Mouse (Mus musculus) hindbrain, embryonic 14.5 days (tissue): ENCODE measurements around the gene Tlk2. TPM values are rescaled to one million over a fixed set of nuclear protein-coding genes. Genes with fewer than 3 reads are reported as not detected.

Experiments
- ATAC-seq: fragments of 200-750 bp; cut with Nextera tagmentation; 2 replicates; pipeline ENCODE4 v1.8.0; 2017; ENCODE audit warnings: moderate number of reproducible peaks, mild to moderate bottlenecking, moderate TSS enrichment, moderate library complexity; ENCODE audit not compliant: low FRiP score
- DNase-seq: peaks from one replicate; pipeline ENCODE4 v3.0.0-alpha.2; 2015; ENCODE audit warnings: low spot score
- H3K27ac ChIP-seq: fragments of 300-500 bp; sonication (generic); 2 replicates; pipeline ENCODE4 v1.5.1; 2014; ENCODE audit warnings: mild to moderate bottlenecking, moderate library complexity
- H3K27me3 ChIP-seq: fragments of 300-500 bp; sonication (generic); 2 replicates; pipeline ENCODE4 v1.6.1; 2014; ENCODE audit warnings: mild to moderate bottlenecking, low read length, mixed read lengths; ENCODE audit not compliant: control insufficient read depth, insufficient read depth
- H3K36me3 ChIP-seq: fragments of 300-500 bp; sonication (generic); replicated peaks from 2 replicates; pipeline ENCODE4 v1.6.1; 2014; ENCODE audit not compliant: control insufficient read depth, insufficient read depth
- H3K4me1 ChIP-seq: fragments of 300-500 bp; sonication (generic); replicated peaks from 2 replicates; pipeline ENCODE4 v1.6.1; 2014; ENCODE audit warnings: antibody characterized with exemption, low read length, mixed read lengths; ENCODE audit not compliant: control insufficient read depth, insufficient read depth
- H3K4me2 ChIP-seq: fragments of 300-500 bp; sonication (generic); replicated peaks from 2 replicates; pipeline ENCODE4 v1.6.1; 2014; ENCODE audit warnings: mild to moderate bottlenecking, moderate library complexity
- H3K4me3 ChIP-seq: fragments of 300-500 bp; sonication (generic); replicated peaks from 2 replicates; pipeline ENCODE4 v1.5.1; 2014; ENCODE audit warnings: mild to moderate bottlenecking, low read length
- H3K9ac ChIP-seq: fragments of 300-500 bp; sonication (generic); 2 replicates; pipeline ENCODE4 v1.6.1; 2014
- H3K9me3 ChIP-seq: fragments of 300-500 bp; sonication (generic); 2 replicates; pipeline ENCODE4 v1.6.1; 2016; ENCODE audit warnings: low read length; ENCODE audit not compliant: control insufficient read depth
- WGBS: fragments of 180-500 bp; shearing (Covaris S2); extraction: QIAGEN DNeasy Blood & Tissue Kit; methylation state at CpG from one replicate; pipeline ENCODE4 v1.1.7; 2014; 5-methylcytosine and 5-hydroxymethylcytosine counted together
- polyA plus RNA-seq: library from polyadenylated mRNA; unstranded; fragments of >200 nt; fragmentation: Nextera tagmentation; extraction: Ambion mirVana; gene quantifications from 2 replicates; pipeline ENCODE4 v1.2.1, GENCODE M21; 2014

Gene Tlk2
- polyA plus RNA-seq, 1 experiment from 2014 or later = 27.9 TPM

GRCm38 (mm10) chr11:105217771-105218170 is 39.2 kb downstream of the Tlk2 start:
- Histone ChIP-seq H3K27me3 (no peaks in the 10 kb centered on the region), H3K4me3 (no peak overlapping the region), H3K36me3 (peaks cover 18% of the 10 kb centered on the region), H3K4me1 (no peaks in the 10 kb centered on the region), H3K4me2 (no peak overlapping the region), H3K27ac (no peak overlapping the region), H3K9ac (no peak overlapping the region), H3K9me3 (no peaks in the 10 kb centered on the region)
- no peak for DNase-seq
- no peak for ATAC-seq
- WGBS = 93% methylated on average over 2 of the region's 2 CpGs

GRCm38 (mm10) chr11:105234501-105234900 is 55.9 kb downstream of the Tlk2 start:
- Histone ChIP-seq H3K27me3 (no peaks in the 10 kb centered on the region), H3K9me3 (no peaks in the 10 kb centered on the region), H3K27ac (no peak overlapping the region), H3K9ac (no peak overlapping the region), H3K4me1 (no peaks in the 10 kb centered on the region), H3K36me3 (0 out of 2 replicates have a peak, but pooled peaks cover 7% of the 10 kb centered on the region), H3K4me2 (no peak overlapping the region), H3K4me3 (no peak overlapping the region)
- DNase-seq (no peak), ATAC-seq (no peak)
- 96% methylated on average over 2 of the region's 2 CpGs for WGBS

GRCm38 (mm10) chr11:105240991-105241390 is 62.4 kb downstream of the Tlk2 start:
- peak; percentile 71 for DNase-seq
- Histone ChIP-seq H3K4me3 (no peak overlapping the region), H3K36me3 (peaks cover 43% of the 10 kb centered on the region)

GRCm38 (mm10) chr11:105246369-105246768 is 67.8 kb downstream of the Tlk2 start:
- no peak overlapping the region for H3K4me3 ChIP-seq
- WGBS = 98% methylated on average over 1 of the region's 1 CpGs
- H3K9me3 ChIP-seq = no peaks in the 10 kb centered on the region
- ATAC-seq (no peak), DNase-seq (no peak)
- no peak overlapping the region for H3K27ac ChIP-seq
- no peaks in the 10 kb centered on the region for H3K27me3 ChIP-seq
- H3K4me2 ChIP-seq = no peak overlapping the region
- H3K36me3 ChIP-seq = peaks cover 81% of the 10 kb centered on the region
- no peak overlapping the region for H3K9ac ChIP-seq
- no peaks in the 10 kb centered on the region for H3K4me1 ChIP-seq

More at GRCm38 (mm10) chr11:105240991-105241390, 62.4 kb downstream of the Tlk2 start:
- Histone ChIP-seq H3K9me3 (no peaks in the 10 kb centered on the region), H3K4me2 (no peak overlapping the region), H3K27ac (no peak overlapping the region), H3K4me1 (no peaks in the 10 kb centered on the region), H3K27me3 (no peaks in the 10 kb centered on the region), H3K9ac (no peak overlapping the region)
- no peak for ATAC-seq

GRCm38 (mm10) chr11:105246785-105247184 is 68.2 kb downstream of the Tlk2 start:
- 94% methylated on average over 6 of the region's 6 CpGs for WGBS
- H3K36me3 ChIP-seq = peaks cover 82% of the 10 kb centered on the region

GRCm38 (mm10) chr11:105247321-105247720 is 68.7 kb downstream of the Tlk2 start:
- DNase-seq (no peak), ATAC-seq (no peak)
- WGBS = 94% methylated on average over 5 of the region's 5 CpGs
- H3K4me1 ChIP-seq = no peaks in the 10 kb centered on the region
- H3K27me3 ChIP-seq = no peaks in the 10 kb centered on the region
- H3K4me2 ChIP-seq = no peak overlapping the region
- H3K9ac ChIP-seq = no peak overlapping the region
- H3K27ac ChIP-seq = no peak overlapping the region
- H3K36me3 ChIP-seq = peaks cover 82% of the 10 kb centered on the region
- H3K9me3 ChIP-seq = no peaks in the 10 kb centered on the region
- H3K4me3 ChIP-seq = no peak overlapping the region

More at GRCm38 (mm10) chr11:105246785-105247184, 68.2 kb downstream of the Tlk2 start:
- no peak overlapping the region for H3K9ac ChIP-seq
- H3K9me3 ChIP-seq = no peaks in the 10 kb centered on the region
- no peaks in the 10 kb centered on the region for H3K27me3 ChIP-seq
- ATAC-seq = no peak
- H3K4me3 ChIP-seq = no peak overlapping the region
- DNase-seq = no peak
- no peak overlapping the region for H3K27ac ChIP-seq
- no peaks in the 10 kb centered on the region for H3K4me1 ChIP-seq
- no peak overlapping the region for H3K4me2 ChIP-seq

GRCm38 (mm10) chr11:105259733-105260132 is 81.1 kb downstream of the Tlk2 start:
- Histone ChIP-seq H3K4me3 (no peak overlapping the region), H3K9me3 (no peaks in the 10 kb centered on the region), H3K4me1 (no peaks in the 10 kb centered on the region), H3K27me3 (no peaks in the 10 kb centered on the region), H3K36me3 (peaks cover 65% of the 10 kb centered on the region), H3K27ac (no peak overlapping the region), H3K9ac (no peak overlapping the region), H3K4me2 (no peak overlapping the region)
- ATAC-seq (no peak), DNase-seq (no peak)
- 85% methylated on average over 3 of the region's 3 CpGs for WGBS

GRCm38 (mm10) chr11:105261116-105261515 is 82.5 kb downstream of the Tlk2 start:
- H3K4me3 ChIP-seq = no peak overlapping the region
- no peak for ATAC-seq
- no peaks in the 10 kb centered on the region for H3K4me1 ChIP-seq
- peaks cover 60% of the 10 kb centered on the region for H3K36me3 ChIP-seq
- no peak for DNase-seq
- no peak overlapping the region for H3K9ac ChIP-seq
- no peaks in the 10 kb centered on the region for H3K9me3 ChIP-seq
- H3K27me3 ChIP-seq = no peaks in the 10 kb centered on the region
- 33% methylated on average over 5 of the region's 5 CpGs for WGBS
- no peak overlapping the region for H3K4me2 ChIP-seq
- H3K27ac ChIP-seq = peak overlapping the region; percentile 68

GRCm38 (mm10) chr11:105261601-105262351 is 83.2 kb downstream of the Tlk2 start:
- Histone ChIP-seq H3K9me3 (no peaks in the 10 kb centered on the region), H3K4me1 (no peaks in the 10 kb centered on the region), H3K27ac (peak overlapping the region; percentile 68), H3K4me3 (no peak overlapping the region), H3K9ac (no peak overlapping the region), H3K36me3 (peaks cover 61% of the 10 kb centered on the region), H3K4me2 (no peak overlapping the region), H3K27me3 (no peaks in the 10 kb centered on the region)
- WGBS = 83% methylated on average over 4 of the region's 4 CpGs
- no peak for DNase-seq
- no peak for ATAC-seq

- Histone ChIP-seq H3K27me3 (no peaks in the 10 kb centered on the region), H3K9me3 (no peaks in the 10 kb centered on the region), H3K4me1 (no peaks in the 10 kb centered on the region), H3K27ac (no peak overlapping the region), H3K4me2 (no peak overlapping the region), H3K9ac (no peak overlapping the region), H3K36me3 (peaks cover 65% of the 10 kb centered on the region), H3K4me3 (no peak overlapping the region)
- DNase-seq (no peak), ATAC-seq (no peak)
Observed at GRCm38 (mm10) chr11:105264506-105264905, 85.9 kb downstream of the Tlk2 start.
